Mouse (Mus musculus) limb, embryonic 11.5 days (tissue): ENCODE data around the gene Tgtp2. TPM values are rescaled to one million over a fixed set of nuclear protein-coding genes. Genes with fewer than 3 reads are reported as not detected.

Experiments
- ATAC-seq: fragments of 200-750 bp; cut with Nextera tagmentation; 2 replicates; pipeline ENCODE4 v1.8.0; 2017; ENCODE audit warnings: low read depth; ENCODE audit not compliant: insufficient number of reproducible peaks, low FRiP score, low TSS enrichment
- DNase-seq: peaks from one replicate; pipeline ENCODE4 v3.0.0-alpha.2; 2015; ENCODE audit warnings: low spot score
- H3K27ac ChIP-seq: fragments of 300-500 bp; sonication (generic); replicated peaks from 2 replicates; pipeline ENCODE4 v1.5.1; 2014; ENCODE audit warnings: low read depth, mild to moderate bottlenecking, low read length
- H3K27me3 ChIP-seq: fragments of 300-500 bp; sonication (generic); 2 replicates; pipeline ENCODE4 v1.6.1; 2014; ENCODE audit warnings: mild to moderate bottlenecking, low read length, mixed read lengths; ENCODE audit not compliant: control insufficient read depth, insufficient read depth
- H3K36me3 ChIP-seq: fragments of 300-500 bp; sonication (generic); 2 replicates; pipeline ENCODE4 v1.6.1; 2014; ENCODE audit warnings: mild to moderate bottlenecking, low read length, moderate library complexity, mixed read lengths; ENCODE audit not compliant: control insufficient read depth, insufficient read depth
- H3K4me1 ChIP-seq: fragments of 300-500 bp; sonication (generic); 2 replicates; pipeline ENCODE4 v1.6.1; 2014; ENCODE audit warnings: low read length, mixed read lengths; ENCODE audit not compliant: control insufficient read depth, insufficient read depth
- H3K4me2 ChIP-seq: fragments of 300-500 bp; sonication (generic); 2 replicates; pipeline ENCODE4 v1.6.1; 2014; ENCODE audit warnings: low read depth, mild to moderate bottlenecking, moderate library complexity; ENCODE audit not compliant: severe bottlenecking
- H3K4me3 ChIP-seq: fragments of 300-500 bp; sonication (generic); 2 replicates; pipeline ENCODE4 v1.5.1; 2014; ENCODE audit warnings: low read depth, low read length
- H3K9ac ChIP-seq: fragments of 300-500 bp; sonication (generic); 2 replicates; pipeline ENCODE4 v1.6.1; 2014; ENCODE audit warnings: mild to moderate bottlenecking, low read length
- H3K9me3 ChIP-seq: fragments of 300-500 bp; sonication (generic); 2 replicates; pipeline ENCODE4 v1.6.1; 2016; ENCODE audit warnings: low read length; ENCODE audit not compliant: control insufficient read depth
- WGBS: fragments of 180-500 bp; shearing (Covaris S2); extraction: QIAGEN DNeasy Blood & Tissue Kit; methylation state at CpG from one replicate; pipeline ENCODE4 v1.1.7; 2014; 5-methylcytosine and 5-hydroxymethylcytosine counted together
- polyA plus RNA-seq: library from polyadenylated mRNA; unstranded; fragments of >200 nt; fragmentation: Nextera tagmentation; extraction: Ambion mirVana; gene quantifications from 2 replicates; pipeline ENCODE4 v1.2.1, GENCODE M21; 2014

The Tgtp2 gene
- polyA plus RNA-seq, 1 experiment from 2014 or later = not detected

- H3K27ac ChIP-seq = no peak overlapping the region
- no peaks in the 10 kb centered on the region for H3K9me3 ChIP-seq
- H3K4me2 ChIP-seq = no peak overlapping the region
- DNase-seq (peak; percentile 15), ATAC-seq (no peak)
- WGBS = 85% methylated on average over 3 of the region's 3 CpGs
- H3K36me3 ChIP-seq = no peaks in the 10 kb centered on the region
- no peak overlapping the region for H3K4me3 ChIP-seq
- no peak overlapping the region for H3K9ac ChIP-seq
- H3K27me3 ChIP-seq = no peaks in the 10 kb centered on the region
- H3K4me1 ChIP-seq = no peaks in the 10 kb centered on the region
Observed at GRCm38 (mm10) chr11:49100409-49100808, 36.4 kb upstream of the Tgtp2 start.

DNA sequence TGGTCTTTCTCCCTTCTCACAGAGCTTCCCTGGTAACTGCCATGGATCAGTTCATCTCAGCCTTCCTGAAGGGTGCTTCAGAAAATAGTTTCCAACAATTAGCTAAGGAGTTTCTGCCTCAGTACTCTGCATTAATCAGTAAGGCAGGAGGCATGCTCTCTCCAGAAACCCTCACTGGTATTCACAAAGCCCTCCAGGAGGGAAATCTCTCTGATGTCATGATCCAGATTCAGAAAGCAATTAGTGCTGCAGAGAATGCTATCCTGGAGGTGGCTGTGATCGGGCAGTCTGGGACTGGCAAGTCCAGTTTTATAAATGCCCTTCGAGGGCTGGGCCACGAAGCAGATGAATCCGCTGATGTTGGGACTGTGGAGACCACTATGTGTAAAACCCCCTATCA is 31.4 kb upstream of the Tgtp2 start:
- no peak for ATAC-seq

GRCm38 (mm10) chr11:49093861-49094660 is 30.1 kb upstream of the Tgtp2 start:
- Histone ChIP-seq H3K4me1 (no peaks in the 10 kb centered on the region), H3K36me3 (no peaks in the 10 kb centered on the region), H3K27ac (no peak overlapping the region), H3K4me2 (no peak overlapping the region), H3K9me3 (no peaks in the 10 kb centered on the region), H3K9ac (no peak overlapping the region), H3K27me3 (no peaks in the 10 kb centered on the region), H3K4me3 (no peak overlapping the region)
- ATAC-seq (no peak), DNase-seq (no peak)
- 89% methylated on average over 6 of the region's 6 CpGs for WGBS

More for the DNA sequence above, 31.4 kb upstream of the Tgtp2 start:
- 91% methylated on average over 4 of the region's 4 CpGs for WGBS
- H3K36me3 ChIP-seq = no peaks in the 10 kb centered on the region
- H3K4me3 ChIP-seq = no peak overlapping the region
- H3K27me3 ChIP-seq = no peaks in the 10 kb centered on the region
- no peak for DNase-seq
- no peak overlapping the region for H3K4me2 ChIP-seq
- H3K9ac ChIP-seq = no peak overlapping the region
- H3K4me1 ChIP-seq = no peaks in the 10 kb centered on the region
- no peak overlapping the region for H3K27ac ChIP-seq
- H3K9me3 ChIP-seq = no peaks in the 10 kb centered on the region

GRCm38 (mm10) chr11:49092786-49093185 is 28.8 kb upstream of the Tgtp2 start:
- ATAC-seq (no peak), DNase-seq (no peak)
- 93% methylated on average over 2 of the region's 2 CpGs for WGBS
- Histone ChIP-seq H3K4me3 (no peak overlapping the region), H3K9me3 (no peaks in the 10 kb centered on the region), H3K4me2 (no peak overlapping the region), H3K36me3 (no peaks in the 10 kb centered on the region), H3K27me3 (no peaks in the 10 kb centered on the region), H3K4me1 (0 out of 2 replicates have a peak, but pooled peaks cover 3% of the 10 kb centered on the region), H3K9ac (no peak overlapping the region), H3K27ac (no peak overlapping the region)

DNA sequence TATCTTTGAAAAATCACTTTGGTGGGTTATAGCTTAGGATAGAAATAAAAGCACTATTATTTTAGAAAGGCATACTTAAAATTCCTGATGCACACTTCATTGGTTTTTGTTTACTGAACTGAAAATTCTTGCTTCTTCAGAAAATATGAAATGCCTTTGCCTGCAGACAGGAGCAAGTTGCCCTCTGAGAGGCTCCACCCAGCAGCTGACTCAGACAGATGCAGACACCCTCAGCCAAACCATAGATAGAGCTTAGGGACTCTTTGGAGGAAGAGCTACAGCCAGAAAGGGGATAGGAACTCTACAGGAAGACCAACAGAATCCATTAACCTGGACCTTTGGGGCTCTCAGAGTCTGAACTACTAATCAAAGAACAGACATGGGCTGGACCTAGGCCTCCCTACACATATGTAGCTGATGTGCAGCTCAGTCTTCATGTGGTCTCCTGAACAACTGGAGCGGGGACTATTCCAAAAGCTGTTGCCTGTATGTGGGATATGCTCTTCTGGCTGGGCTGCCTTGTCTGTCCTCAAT is 28.1 kb upstream of the Tgtp2 start:
- Histone ChIP-seq H3K27ac (no peak overlapping the region), H3K4me1 (0 out of 2 replicates have a peak, but pooled peaks cover 3% of the 10 kb centered on the region), H3K4me2 (no peak overlapping the region), H3K4me3 (no peak overlapping the region), H3K9ac (no peak overlapping the region), H3K9me3 (no peaks in the 10 kb centered on the region), H3K27me3 (no peaks in the 10 kb centered on the region), H3K36me3 (no peaks in the 10 kb centered on the region)
- no peak for ATAC-seq
- no peak for DNase-seq
- WGBS = 95% methylated on average over 1 of the region's 1 CpGs

- H3K9me3 ChIP-seq = no peaks in the 10 kb centered on the region
- 78% methylated on average over 4 of the region's 4 CpGs for WGBS
- H3K4me3 ChIP-seq = no peak overlapping the region
- no peaks in the 10 kb centered on the region for H3K36me3 ChIP-seq
- no peak for DNase-seq
- H3K9ac ChIP-seq = no peak overlapping the region
- no peak overlapping the region for H3K4me2 ChIP-seq
- no peaks in the 10 kb centered on the region for H3K27me3 ChIP-seq
- H3K27ac ChIP-seq = no peak overlapping the region
- ATAC-seq = no peak
- 0 out of 2 replicates have a peak, but pooled peaks cover 3% of the 10 kb centered on the region for H3K4me1 ChIP-seq
Observed at GRCm38 (mm10) chr11:49091171-49091570, 27.2 kb upstream of the Tgtp2 start.

- Histone ChIP-seq H3K27me3 (no peaks in the 10 kb centered on the region), H3K27ac (no peak overlapping the region), H3K4me3 (no peak overlapping the region), H3K9ac (no peak overlapping the region), H3K9me3 (no peaks in the 10 kb centered on the region), H3K4me1 (0 out of 2 replicates have a peak, but pooled peaks cover 3% of the 10 kb centered on the region), H3K36me3 (no peaks in the 10 kb centered on the region), H3K4me2 (no peak overlapping the region)
- DNase-seq = no peak
- 90% methylated on average over 5 of the region's 5 CpGs for WGBS
- no peak for ATAC-seq
Observed at GRCm38 (mm10) chr11:49090551-49090950, 26.5 kb upstream of the Tgtp2 start.

GRCm38 (mm10) chr11:49089735-49090507 is 25.9 kb upstream of the Tgtp2 start:
- no peaks in the 10 kb centered on the region for H3K27me3 ChIP-seq
- no peak overlapping the region for H3K9ac ChIP-seq
- 82% methylated on average over 3 of the region's 3 CpGs for WGBS
- H3K4me2 ChIP-seq = no peak overlapping the region
- no peaks in the 10 kb centered on the region for H3K9me3 ChIP-seq
- no peak overlapping the region for H3K27ac ChIP-seq
- no peaks in the 10 kb centered on the region for H3K36me3 ChIP-seq
- H3K4me3 ChIP-seq = no peak overlapping the region
- H3K4me1 ChIP-seq = 0 out of 2 replicates have a peak, but pooled peaks cover 3% of the 10 kb centered on the region
- DNase-seq (no peak), ATAC-seq (no peak)
